Mouse (Mus musculus) lung, adult 2 months (tissue): ENCODE data around the gene Ptpn7.

ENCODE experiments used
- CTCF ChIP-seq: fragments of 200-500 bp; IDR thresholded peaks from 2 replicates; pipeline ENCODE4 v1.5.1; 2011; ENCODE audit warnings: mild to moderate bottlenecking, low read length, control low read depth; ENCODE audit not compliant: insufficient read depth
- POLR2A ChIP-seq: fragments of 200-500 bp; IDR thresholded peaks from 2 replicates; pipeline ENCODE4 v1.6.1; 2011; ENCODE audit warnings: low read depth, mild to moderate bottlenecking, control low read depth, low read length, borderline replicate concordance; ENCODE audit errors: extremely low read depth

GRCm38 (mm10) chr1:135110075-135110474 lies 22.4 kb upstream of the Ptpn7 start:
- TF ChIP-seq CTCF = peak; percentile 94
- TF ChIP-seq POLR2A = no peak
